Mouse (Mus musculus) large intestine, adult 2 months (tissue): ENCODE data around the gene Kcnab3. TPM values are rescaled to one million over a fixed set of nuclear protein-coding genes. Genes with fewer than 3 reads are reported as not detected.

Experiments
- DNase-seq: peaks from one replicate; pipeline ENCODE4 v3.0.0-alpha.2; 2012; ENCODE audit warnings: low read depth, low spot score
- WGBS: fragments of 180-500 bp; shearing (Covaris S2); methylation state at CpG from one replicate; pipeline ENCODE4 v1.1.7; 2018; 5-methylcytosine and 5-hydroxymethylcytosine counted together
- polyA plus RNA-seq: library from polyadenylated mRNA; depleted of rRNA; stranded (reverse); fragments of >200 nt; gene quantifications from 2 replicates; pipeline ENCODE4 v1.2.3, GENCODE M21; 2012; rRNA removed

Kcnab3 gene
- polyA plus RNA-seq, 1 experiment, result 0.46 TPM

DNA sequence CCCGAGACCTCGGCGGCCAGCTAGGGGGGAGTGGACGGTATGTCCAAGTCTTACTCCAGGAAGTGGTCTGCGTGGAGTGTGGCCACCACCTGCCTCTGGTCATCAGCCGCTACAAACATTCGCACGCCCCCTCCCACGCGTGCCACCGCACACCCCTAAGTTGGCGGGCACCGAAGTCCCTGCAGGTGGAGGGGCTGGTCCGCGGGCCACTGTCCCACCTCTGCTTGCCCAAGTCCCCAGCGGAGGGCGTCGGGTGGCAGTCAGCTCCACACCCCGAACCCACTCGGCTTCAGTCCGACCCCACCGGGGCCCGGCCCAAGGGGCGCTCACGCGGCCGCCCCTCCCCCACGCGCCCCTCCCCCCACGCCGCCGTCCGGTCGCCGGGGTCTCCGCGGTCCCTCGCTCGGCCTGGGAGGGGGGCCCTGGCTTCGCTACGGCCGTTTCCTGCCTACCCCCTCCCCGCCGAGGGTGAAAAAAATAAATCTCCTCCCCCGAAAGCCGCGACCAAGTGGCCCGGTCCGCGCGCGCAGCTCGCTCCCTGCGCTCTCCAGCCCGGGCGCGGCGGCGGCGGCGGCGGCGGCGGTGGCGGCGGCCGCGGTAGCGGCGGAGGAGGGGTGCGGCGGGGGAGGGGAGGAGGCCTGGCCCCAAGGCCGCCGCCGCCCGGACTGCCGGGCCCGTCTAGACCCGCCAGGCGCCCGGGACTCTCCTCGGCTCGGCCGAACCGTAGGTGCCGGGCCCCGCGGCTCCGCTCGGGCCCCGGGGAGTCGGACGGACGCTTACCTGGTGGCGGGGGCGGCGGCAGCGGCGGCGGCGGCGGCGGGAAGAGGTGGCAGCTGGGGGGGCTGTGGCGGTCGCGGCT lies 42.5 kb downstream of the Kcnab3 start:
- WGBS, result under 1% methylated on average over 87 of the region's 106 CpGs
- no peak for DNase-seq

DNA sequence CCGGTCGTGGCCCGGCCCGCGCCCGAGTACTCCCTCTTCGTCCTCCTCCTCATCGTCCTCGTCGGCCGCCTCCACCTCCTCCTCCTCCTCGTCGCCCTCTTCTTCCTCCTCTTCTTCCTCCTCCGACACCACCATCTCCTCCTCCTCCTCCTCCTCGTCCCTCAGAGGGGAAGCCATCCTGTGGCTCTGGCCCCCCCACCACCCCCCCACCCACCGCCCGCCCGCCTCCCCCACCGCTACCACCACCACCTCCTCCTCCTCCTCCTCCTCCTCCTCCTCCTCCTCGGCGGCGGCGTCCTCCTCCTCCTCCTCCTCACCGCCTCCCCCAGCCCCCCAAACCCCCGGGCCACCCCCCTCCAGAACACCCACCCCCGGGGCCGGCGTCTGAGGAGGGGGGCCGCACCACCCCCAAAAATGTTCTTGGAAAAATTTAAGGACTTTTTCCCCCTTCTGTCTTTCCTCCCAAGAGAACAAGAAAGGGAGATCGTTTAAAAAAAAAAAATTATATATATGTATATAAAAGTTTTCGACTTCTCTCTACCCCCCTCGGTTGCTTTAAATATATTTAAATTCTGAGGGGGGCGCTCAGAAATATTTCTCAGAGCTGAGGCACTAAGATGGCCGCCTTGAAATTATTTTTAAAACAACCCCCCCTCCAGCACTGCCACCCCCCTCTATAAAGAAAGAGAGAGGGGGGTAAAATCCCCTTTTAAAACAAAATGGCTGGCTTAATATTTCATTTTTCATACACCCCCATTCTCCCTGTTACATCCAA lies 43.3 kb downstream of the Kcnab3 start, which contains the start of gene Chd3:
Chd3 (minus strand) TSS at position 192 of the 775 bp plus-strand sequence.
- DNase-seq, result no peak
- 2% methylated on average over 18 of the region's 34 CpGs for WGBS

DNA sequence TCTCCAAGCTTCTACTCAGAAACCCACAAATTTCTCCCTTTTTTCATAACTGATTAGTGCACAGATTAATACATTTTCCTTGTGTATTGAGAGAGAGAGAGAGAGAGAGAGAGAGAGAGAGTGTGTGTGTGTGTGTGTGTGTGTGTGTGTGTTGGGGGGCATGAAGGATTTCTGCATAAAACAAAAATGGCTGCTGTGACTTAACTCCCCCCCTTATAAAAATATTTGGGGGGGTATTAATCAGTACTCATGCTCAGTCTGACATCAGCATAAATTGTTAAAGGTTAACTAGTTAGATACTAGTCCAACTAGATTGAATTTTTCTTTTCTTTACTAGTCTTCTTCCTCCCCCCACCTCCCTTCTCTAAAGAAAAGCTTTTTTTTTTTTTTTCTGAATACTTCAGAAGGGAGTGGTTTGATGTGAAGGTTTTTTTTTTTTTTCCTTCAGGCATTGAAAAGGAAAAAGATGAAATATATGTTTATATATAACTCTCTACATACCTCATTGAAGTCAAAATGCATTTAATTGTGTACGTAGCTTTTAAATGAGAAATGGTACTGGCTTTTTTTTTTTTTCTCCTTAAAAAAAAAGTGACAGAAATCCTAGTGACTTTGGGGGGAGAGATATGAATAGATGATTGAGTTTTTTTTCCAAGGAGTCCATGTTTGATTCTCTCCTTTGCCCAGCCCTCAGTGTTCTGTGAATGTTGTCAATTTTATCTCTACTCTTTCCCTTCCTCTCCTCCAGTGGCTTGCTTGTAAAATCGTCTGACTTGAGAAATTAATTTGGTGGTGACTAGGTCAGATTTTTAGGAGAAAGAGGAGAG lies 44.1 kb downstream of the Kcnab3 start:
- WGBS, result 34% methylated on average over 2 of the region's 2 CpGs
- DNase-seq, result no peak

DNA sequence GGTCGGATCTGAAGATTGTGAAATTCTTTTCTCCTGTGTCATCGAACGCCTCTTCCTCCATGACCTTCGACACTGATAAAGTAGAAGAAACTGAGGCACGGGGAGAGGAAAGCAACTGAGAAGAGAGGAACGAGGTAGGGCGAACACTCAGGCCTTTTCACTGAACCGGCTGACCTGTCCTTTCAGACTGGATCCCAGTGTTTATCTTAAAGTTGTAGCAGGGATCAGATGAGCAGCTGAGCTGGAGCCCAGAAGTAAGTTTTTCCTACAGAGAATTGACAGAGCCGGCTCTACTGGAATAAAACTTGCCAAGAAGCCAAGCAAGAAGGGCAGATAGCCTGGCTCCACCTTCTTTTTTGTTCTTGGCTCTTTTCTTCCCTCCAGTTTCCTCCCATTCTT lies 44.8 kb downstream of the Kcnab3 start:
- WGBS, result 28% methylated on average over 9 of the region's 9 CpGs

DNA sequence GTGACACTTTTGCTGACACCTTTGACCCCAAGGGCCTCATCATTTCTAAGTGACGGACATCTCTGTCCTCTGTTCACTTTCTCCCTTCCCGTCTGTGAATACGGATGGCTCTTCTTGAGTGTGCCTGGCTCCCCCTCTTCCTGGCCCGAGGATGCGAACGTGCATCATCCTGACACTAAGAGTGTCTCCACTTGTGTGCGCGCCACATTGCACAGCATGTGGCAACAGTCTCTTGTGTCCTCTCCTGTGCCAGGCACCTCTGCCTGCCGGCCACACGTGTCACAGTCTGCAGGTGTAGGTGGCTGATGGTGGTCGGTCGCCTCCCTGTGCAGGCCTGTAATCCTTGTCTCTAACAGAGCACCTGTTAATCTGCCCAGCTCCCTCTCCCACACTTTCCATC lies 45.5 kb downstream of the Kcnab3 start:
- 79% methylated on average over 12 of the region's 12 CpGs for WGBS
- no peak for DNase-seq

More for the DNA sequence above, 44.8 kb downstream of the Kcnab3 start:
- DNase-seq, result no peak

DNA sequence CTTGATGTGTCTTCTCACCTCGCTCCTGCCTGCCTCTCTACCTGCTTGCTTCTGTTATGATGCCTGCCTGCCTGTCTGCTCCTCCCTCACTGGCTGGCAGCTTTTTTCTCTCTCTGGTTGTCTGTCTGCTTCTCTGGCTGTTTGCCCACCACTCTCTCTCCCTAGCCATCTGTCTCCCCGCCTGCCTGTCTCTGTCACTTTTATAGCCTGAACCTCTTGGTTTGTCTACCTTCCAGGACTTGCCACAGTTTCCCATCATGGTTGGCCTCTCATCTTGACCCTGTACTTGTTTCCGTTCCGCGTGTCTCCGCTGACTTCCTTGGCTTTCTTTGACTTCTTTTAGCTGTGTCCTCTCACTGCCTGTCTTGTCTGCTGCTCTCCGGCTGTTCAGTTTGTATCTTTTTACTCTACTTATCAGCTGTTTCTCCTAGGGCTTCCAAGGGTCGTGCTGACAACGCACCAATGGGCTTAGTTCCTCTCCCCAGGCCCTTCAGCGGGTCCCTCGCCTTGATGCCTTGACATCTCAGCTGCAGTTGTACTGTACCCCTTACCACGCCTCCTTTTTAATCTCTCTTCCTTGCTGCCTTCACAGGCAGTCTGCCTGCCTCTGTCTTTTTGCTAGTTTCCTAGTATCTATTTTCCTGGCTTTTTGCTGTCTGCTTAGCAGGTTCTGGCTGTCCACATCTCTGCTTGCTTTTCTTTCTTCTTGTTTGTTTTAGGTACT lies 46.2 kb downstream of the Kcnab3 start:
- DNase-seq, result no peak
- WGBS, result 64% methylated on average over 12 of the region's 12 CpGs

DNA sequence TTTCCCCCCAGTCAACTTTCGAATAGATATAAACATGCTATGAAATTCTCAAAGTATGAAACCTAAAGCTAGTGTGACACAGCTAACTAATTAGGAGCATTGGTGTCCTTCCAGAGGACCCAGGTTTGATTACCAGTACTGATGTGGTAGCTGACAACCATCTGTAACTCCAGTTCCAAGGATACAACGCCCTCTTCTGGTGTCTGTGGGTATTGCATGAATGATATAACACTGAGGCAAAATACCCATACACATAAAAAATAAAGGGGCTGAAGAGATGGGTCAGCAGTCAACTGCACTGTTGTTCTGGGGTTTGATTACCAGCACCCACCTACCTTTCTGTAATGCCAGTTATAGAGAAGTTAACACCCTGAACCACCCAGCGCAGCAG lies 46.7 kb downstream of the Kcnab3 start:
- WGBS, result 57% methylated on average over 3 of the region's 3 CpGs

DNA sequence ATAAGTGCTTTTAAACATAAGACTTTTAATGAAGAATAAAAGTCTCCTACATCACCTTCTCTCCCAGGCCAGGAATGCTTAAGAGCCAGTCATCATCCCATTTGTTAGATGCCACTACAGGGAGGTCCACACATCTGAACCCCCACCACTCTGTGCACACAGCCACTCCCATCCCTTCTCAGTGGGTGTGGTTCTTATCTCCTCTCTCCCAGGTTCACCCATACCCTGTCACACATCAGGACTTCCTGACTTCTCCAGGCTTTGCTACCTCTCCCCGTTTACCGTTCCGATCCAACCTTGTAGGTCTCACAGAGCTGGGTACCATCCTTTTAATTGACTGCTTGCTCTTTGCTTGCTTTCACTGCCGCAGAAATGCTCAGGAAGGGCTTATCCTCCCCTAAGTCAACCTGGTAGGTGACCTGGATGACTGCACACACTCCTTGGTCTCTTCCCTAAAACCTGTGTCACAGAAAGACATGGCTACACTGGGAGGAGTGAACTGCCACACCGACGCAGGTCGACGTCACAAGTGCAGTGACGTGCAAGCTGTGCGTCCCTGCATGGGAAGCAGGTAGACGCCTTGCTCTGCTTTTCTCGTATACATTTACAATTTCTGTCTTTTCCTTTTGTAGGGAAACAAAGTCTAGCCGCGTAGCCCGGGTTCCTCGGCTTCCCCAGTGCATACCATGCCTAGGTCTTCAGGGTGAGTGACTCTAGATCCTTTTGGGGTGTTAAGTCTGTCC lies 47.3 kb downstream of the Kcnab3 start:
- no peak for DNase-seq
- 90% methylated on average over 16 of the region's 16 CpGs for WGBS

More for the DNA sequence above, 46.7 kb downstream of the Kcnab3 start:
- no peak for DNase-seq

DNA sequence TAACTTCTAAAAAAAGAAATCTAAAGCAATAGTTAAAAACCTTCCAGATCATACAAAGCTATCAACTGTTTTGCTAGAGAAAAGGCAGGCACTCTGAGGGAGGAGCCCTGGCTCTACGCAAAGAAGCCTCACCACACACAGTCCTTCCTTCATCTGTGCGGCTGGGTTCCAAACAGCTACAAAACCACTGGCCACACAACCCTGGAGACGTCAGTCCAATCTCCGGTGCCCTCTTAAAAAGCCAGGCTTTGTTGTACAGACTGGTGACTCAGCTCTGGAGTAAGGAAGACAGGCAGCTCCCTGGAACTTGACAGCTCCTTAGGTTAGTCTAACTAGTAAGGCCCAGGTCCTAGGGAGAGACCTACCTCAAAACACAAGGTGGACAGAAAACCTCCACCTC lies 49.6 kb downstream of the Kcnab3 start:
- DNase-seq, result no peak
- 88% methylated on average over 4 of the region's 4 CpGs for WGBS

DNA sequence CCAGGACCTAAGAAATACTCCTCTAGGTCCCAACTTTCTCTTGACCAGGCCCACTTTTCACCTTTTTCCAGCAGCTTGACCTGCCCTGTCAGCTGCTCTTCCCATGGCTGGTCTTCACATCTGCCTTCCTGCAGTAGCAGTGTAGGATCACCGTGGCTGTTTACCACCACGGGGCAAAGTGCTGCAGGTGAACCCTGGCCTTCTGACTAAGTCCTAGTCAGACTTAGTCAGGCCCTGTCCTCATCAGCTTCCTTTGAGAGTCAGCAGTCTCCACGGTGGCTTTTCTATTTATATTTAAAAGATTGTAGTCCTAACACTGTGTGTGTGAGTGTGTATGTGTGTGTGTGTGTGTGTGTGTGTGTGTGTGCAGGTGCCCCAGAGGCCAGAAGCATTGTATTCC lies 51.7 kb downstream of the Kcnab3 start:
- 28% methylated on average over 3 of the region's 3 CpGs for WGBS
- DNase-seq, result no peak

DNA sequence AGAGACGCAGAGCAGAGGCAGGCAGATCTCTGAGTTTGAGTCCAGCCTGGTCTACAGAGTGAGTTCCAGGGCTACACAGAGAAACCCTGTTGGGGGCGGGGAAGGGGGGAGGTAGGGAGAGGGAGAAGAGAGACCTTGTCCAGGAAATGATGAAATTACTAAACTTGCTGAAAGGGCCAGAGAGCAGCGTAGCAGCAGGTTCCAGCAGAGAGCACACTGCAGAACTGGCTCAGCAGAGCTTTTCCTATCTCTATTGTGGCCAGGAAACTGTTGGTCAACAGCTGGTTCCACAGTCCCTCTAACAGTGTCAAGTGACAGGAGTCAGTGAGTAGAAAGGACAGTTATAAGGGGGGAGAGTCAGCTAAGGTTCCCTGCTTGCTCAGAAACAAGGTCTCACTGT lies 53.5 kb downstream of the Kcnab3 start:
- 86% methylated on average over 3 of the region's 3 CpGs for WGBS
- no peak for DNase-seq

DNA sequence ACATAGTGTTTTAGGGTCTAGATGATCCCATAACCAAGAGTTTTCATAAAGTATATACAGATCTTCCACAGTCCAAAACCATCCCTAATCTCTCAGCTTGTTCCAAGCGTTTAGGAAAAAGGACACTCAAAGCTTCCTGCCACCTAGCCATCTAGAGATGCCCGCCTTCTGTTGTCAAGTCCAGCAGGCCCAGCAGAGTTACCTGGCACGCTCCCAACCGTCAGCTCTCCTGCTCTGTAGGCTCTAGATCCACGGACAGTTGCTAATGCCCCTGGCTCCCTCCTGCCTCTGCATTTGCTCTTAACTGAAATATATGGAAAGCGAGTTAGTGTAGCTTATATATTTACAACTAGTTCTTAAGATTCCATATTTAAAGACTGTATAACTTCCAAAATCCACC lies 55.3 kb downstream of the Kcnab3 start:
- 77% methylated on average over 6 of the region's 6 CpGs for WGBS

More for the DNA sequence above, 55.3 kb downstream of the Kcnab3 start:
- DNase-seq, result no peak

Other genes starting within 250 kb of the Kcnab3 start
- gene Vamp2, start 237.8 kb upstream of the Kcnab3 start, polyA plus RNA-seq, result 44.0 and 67.8 TPM in 2 replicates
- gene Per1, start 231.0 kb upstream of the Kcnab3 start, polyA plus RNA-seq, result 6.1 and 13.9 TPM in 2 replicates
- 0.07 and 0.15 TPM in 2 replicates for gene Hes7, start 205.9 kb upstream of the Kcnab3 start, polyA plus RNA-seq
- 0.14 and 0.25 TPM in 2 replicates for gene 9130213A22Rik, start 203.7 kb upstream of the Kcnab3 start, polyA plus RNA-seq
- 0.36 and 0.62 TPM in 2 replicates for gene Aloxe3, start 200.4 kb upstream of the Kcnab3 start, polyA plus RNA-seq
- gene Alox12b, start 169.3 kb upstream of the Kcnab3 start, polyA plus RNA-seq, result 0.06 TPM in 1 of 2 replicates, not detected in the other
- 0.04 TPM in 1 of 2 replicates, not detected in the other for gene Alox8, start 128.4 kb upstream of the Kcnab3 start, polyA plus RNA-seq
- gene Gucy2e, start 89.2 kb upstream of the Kcnab3 start, polyA plus RNA-seq, result not detected in 2 replicates
- gene Cntrob, start 2.5 kb upstream of the Kcnab3 start, polyA plus RNA-seq, result 8.4 and 8.5 TPM in 2 replicates
- 60.7 and 65.6 TPM in 2 replicates for gene Trappc1, start 2.3 kb upstream of the Kcnab3 start, polyA plus RNA-seq
- 0.51 and 0.79 TPM in 2 replicates for gene Rnf227, start 14.2 kb downstream of the Kcnab3 start, polyA plus RNA-seq
- gene Chd3, start 43.1 kb downstream of the Kcnab3 start, polyA plus RNA-seq, result 63.4 and 118 TPM in 2 replicates
- gene Naa38, start 69.2 kb downstream of the Kcnab3 start, polyA plus RNA-seq, result 164 and 180 TPM in 2 replicates
- gene Cyb5d1, start 69.4 kb downstream of the Kcnab3 start, polyA plus RNA-seq, result 6.1 and 14.5 TPM in 2 replicates
- 10.5 and 11.0 TPM in 2 replicates for gene Tmem88, start 72.0 kb downstream of the Kcnab3 start, polyA plus RNA-seq
- 7.5 and 11.2 TPM in 2 replicates for gene Kdm6b, start 87.4 kb downstream of the Kcnab3 start, polyA plus RNA-seq
- 0.12 and 0.29 TPM in 2 replicates for gene Dnah2, start 222.9 kb downstream of the Kcnab3 start, polyA plus RNA-seq
- gene Efnb3, start 233.9 kb downstream of the Kcnab3 start, polyA plus RNA-seq, result 1.1 and 2.1 TPM in 2 replicates